Mouse (Mus musculus): ENCODE measurements around the gene Tns3.
A peak's percentile ranks its signal among the peaks of the same experiment; 100 is the strongest.
"Not testable (repeated sequence)": the region's sequence is repeated elsewhere in the genome, so short reads cannot be mapped to it uniquely, and the experiment has no call there.

Tns3 gene

DNA sequence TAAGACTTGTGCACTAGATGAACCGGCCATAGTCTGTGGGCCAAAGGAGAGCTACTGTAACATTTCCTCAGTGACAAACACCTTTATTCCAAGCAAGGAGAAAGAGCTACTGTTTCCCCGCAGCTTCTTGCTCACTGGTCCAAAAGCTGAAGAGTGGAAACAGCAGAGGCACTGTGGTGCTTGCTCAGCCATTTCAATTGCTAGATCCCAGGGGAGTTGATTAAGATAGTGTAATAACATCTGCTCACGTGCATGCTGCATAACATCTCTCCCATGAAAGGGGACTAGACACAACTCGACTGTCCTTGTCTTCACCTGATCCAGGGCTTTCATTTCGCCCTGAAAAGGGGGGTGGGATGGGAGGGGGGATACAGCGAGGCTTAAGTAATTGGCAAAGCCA is 41.7 kb downstream of the Tns3 start:
- no peak for DNase-seq (ENCODE audit: low spot score in 2 of 2)

GRCm38 (mm10) chr11:8619111-8619510 is 45.2 kb downstream of the Tns3 start:
- DNase-seq (ENCODE audit: low spot score in 2 of 2), result not testable (repeated sequence)

- DNase-seq (ENCODE audit: low spot score in 2 of 2), result no peak
These were observed 46.0 kb downstream of the Tns3 start for GRCm38 (mm10) chr11:8618301-8618700.

DNA sequence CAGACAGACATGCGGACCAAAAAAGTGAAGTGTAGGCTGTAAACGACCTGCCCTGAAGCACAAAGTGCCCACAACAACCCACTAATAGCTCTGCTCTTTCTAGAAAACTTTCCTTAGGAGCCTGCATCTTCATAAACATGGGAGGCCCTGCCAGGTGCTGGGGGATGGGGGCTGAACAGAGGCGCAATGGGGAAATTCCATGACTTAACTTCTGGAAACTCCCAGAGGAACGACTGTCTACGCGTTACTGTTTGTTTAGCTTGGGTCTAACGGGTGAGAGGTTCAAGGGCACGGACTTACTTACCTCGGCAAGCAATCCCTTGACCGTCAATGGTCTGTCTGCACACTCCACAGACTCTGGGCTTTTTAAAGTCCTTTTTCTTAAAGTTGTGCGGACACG is 48.9 kb downstream of the Tns3 start:
- DNase-seq (ENCODE audit: low spot score in 2 of 2), result no peak

DNA sequence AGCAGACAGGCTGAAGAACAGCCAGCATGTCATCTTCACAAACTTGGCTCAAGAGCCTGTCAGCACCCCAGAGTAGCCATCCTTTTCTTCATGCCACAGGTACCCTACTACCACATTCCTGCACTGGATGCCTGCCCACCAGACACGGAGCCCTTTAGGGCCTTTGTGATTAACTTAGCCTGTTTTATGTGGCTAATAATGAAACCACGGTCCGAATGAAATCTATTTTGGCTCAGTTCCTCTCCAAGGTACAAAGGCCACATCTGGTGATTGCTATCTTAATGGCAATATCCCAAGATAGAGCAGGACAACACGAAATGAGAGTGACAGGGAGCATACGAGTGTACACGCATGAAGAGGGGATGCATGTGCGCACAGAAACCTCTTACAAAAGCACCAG is 53.9 kb downstream of the Tns3 start:
- no peak for DNase-seq (ENCODE audit: low spot score in 2 of 2)

GRCm38 (mm10) chr11:8609873-8610272 is 54.5 kb downstream of the Tns3 start:
- no peak for DNase-seq (ENCODE audit: low spot score in 2 of 2)

- DNase-seq (ENCODE audit: low spot score in 2 of 2), result no peak
These were observed 57.2 kb downstream of the Tns3 start for GRCm38 (mm10) chr11:8607123-8607522.

DNA sequence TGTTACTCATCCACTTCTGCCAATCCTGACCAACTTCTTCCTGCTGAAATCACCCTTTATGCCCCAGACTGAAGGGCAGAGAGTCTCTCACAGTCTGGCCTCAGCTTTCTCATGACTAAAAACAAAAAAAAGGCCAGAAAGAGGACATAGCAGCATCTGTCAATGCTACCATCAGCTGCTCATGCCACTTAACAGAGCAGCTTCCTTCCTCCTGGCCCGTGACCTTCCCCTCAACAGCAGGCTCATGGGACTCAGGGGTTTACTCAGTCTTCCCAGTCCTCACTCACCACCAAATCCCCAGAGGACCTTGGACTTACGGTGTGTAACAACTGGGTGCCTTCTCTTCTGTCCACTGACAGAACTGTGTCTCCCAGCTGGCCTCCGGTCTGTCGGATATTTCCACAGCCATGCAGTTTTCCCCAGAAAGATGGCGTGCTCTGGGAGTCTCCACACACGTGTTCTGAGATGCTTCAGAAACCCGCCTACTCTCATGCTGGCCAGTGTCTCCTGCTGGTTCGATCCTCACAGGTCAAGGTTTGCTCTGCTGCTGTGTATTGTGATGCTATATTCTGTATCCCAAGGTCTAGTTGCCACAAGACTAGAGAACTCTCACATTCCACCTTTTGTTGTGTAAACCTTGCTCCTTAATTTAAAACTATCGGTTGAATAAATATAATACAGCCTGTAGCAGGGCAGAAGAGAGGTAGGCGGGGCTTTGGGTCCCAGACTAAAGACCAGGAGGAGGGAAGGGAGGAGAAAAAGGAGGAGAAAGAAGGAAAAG is 59.4 kb downstream of the Tns3 start:
- DNase-seq (ENCODE audit: low spot score in 2 of 2), result no peak

- DNase-seq (ENCODE audit: low spot score in 2 of 2), result no peak
These were observed 61.7 kb downstream of the Tns3 start for GRCm38 (mm10) chr11:8602606-8603005.

GRCm38 (mm10) chr11:8601411-8601821 is 62.9 kb downstream of the Tns3 start:
- DNase-seq (ENCODE audit: low spot score in 2 of 2), result no peak

GRCm38 (mm10) chr11:8595642-8596041 is 68.7 kb downstream of the Tns3 start:
- no peak for DNase-seq (ENCODE audit: low spot score in 2 of 2)

GRCm38 (mm10) chr11:8593172-8593571 is 71.2 kb downstream of the Tns3 start:
- DNase-seq (ENCODE audit: low spot score in 2 of 2), result no peak

DNA sequence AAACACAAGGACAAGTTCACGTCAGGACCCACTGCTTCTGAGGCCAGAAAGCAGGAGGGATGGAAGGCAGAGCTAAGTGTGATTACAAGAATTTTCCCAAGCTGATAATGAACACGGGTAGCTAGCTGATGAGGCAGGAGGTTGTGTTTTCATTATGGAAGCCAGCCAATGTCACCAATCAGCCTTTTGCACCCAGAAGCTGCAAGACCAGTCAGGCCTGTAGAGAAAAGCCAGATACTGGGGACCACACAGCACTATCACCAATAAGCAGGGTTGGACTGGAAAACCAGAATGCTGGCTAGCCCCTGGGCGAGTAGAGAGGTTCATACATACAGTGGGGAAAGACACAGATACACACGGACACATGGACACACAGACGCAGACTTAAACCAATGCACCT is 73.1 kb downstream of the Tns3 start:
- DNase-seq (ENCODE audit: low spot score in 2 of 2), result no peak

GRCm38 (mm10) chr11:8589226-8589905 is 75.0 kb downstream of the Tns3 start:
- DNase-seq (ENCODE audit: low spot score in 2 of 2), result peak; percentile 69 to 71

DNA sequence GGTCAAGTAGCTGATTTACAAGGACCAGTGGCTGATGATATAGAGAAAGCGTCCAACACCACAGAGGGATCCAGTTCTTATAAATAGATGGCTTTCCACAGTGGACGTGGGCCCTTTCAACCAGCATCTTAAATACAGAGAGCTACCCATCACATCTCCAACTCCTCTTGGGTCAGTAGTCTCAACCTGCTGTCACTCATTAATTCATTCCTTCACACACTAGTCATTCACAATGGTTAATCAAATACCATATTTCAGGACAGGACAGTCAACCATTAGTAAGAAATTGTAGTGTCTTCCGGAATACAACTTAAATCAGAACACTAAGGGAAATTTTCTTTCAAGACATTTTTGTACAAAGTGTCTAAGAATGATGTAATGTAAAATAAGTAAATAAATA is 76.4 kb downstream of the Tns3 start:
- DNase-seq (ENCODE audit: low spot score in 2 of 2), result no peak

DNA sequence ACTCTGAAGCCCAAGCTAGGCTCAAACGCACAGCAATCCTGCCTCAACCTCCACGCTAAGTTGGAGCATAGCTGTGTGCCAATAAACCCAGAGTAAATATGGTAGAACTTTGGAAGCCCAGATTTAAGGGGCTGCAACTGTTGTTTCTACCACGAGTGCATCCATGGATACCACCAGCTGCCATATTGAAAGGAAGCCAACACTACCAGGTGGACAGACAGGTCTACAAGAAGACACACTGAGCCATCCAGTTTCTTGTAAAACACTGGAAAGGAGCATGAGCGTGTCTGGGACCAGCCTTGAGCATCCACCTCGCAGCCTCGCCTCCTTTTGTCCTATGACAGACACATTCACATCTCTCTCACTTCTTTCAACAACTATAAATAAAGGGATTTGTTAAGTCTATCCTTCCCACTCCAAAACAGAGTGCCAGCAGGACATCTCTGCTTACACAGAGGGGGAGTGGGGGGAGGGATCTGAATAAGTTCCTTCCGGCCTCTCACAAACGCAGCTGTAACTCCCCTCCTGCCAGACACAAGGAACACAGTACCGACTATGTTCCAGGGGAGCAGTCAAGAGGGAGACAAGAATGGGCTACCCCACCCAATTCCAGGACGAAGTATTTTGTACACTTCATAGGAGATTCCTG is 77.2 kb downstream of the Tns3 start:
- DNase-seq (ENCODE audit: low spot score in 2 of 2), result no peak

DNA sequence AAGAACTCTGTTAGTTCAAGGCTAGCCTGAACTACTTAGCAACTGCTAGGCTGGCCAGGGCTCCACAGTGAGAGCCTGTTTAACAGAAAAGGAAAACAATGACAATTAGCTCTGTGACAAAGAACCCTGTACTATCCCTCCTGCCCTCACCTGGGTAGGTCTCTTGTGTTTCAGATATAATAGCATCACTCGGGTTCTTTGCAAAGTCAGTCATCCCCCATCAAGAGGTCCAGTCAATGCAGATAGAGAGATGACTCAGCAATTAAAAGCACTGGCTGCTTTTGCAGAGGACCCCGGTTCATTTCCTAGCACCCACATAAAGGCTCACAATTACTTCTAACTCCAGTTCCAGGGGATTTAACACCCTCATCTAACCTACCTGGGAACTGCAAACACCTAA is 78.0 kb downstream of the Tns3 start:
- no peak for DNase-seq (ENCODE audit: low spot score in 2 of 2)

GRCm38 (mm10) chr11:8585686-8586085 is 78.6 kb downstream of the Tns3 start:
- no peak for DNase-seq (ENCODE audit: low spot score in 2 of 2)

- DNase-seq (ENCODE audit: low spot score in 2 of 2), result no peak
These were observed 79.4 kb downstream of the Tns3 start for GRCm38 (mm10) chr11:8584925-8585324.

DNA sequence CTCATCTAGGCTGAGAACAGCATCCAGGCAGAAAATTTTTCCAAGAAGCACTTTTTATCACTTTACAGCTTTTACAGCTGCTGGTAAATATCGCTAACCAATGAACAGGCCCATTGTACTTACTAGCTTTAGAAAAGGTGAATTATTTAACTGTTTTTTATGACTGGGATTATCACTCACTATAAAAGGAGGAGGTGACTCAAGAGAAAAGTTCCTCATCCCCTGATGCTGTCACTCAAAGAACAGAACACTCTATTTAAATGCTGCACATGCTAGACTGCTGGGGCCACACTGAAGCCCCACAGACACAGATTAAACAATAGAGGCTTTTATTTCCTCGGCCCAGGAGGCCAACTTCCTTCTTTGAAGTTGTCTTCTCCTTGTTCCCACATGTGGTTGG is 80.0 kb downstream of the Tns3 start:
- DNase-seq (ENCODE audit: low spot score in 2 of 2), result no peak

- no peak for DNase-seq (ENCODE audit: low spot score in 2 of 2)
These were observed 81.2 kb downstream of the Tns3 start for GRCm38 (mm10) chr11:8583137-8583536.

- no peak for DNase-seq (ENCODE audit: low spot score in 2 of 2)
These were observed 82.0 kb downstream of the Tns3 start for GRCm38 (mm10) chr11:8582101-8582920.

Measured in right cerebral cortex, adult 2 months (tissue).